Mouse (Mus musculus): ENCODE data around the gene Ddx41.

The Ddx41 gene

GRCm38 (mm10) chr13:55542891-55543290 lies 6.4 kb upstream of the Ddx41 start:
- no peak for DNase-seq (ENCODE audit: low spot score in 2 of 2)

DNA sequence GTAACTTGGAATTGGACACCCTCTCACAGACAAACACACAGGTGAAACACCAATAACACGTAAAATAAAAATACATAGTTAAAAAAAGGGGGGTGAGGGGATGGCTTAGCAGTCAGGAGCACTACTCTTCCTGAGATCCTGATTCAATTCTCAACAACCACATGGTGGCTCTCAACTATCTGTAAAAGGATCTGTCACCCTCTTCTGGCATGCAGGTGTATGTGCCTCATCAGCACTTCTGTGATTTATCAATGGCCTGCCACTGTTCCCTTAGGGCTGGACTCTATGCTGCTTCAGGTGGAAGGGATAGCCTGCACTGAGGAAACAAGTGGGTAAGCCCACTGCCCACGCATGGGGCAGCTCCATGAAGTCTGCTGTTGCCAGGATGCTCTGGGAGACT lies 4.5 kb upstream of the Ddx41 start:
- peak in 1 of 2 experiments; percentile 58 for DNase-seq (ENCODE audit: low spot score in 2 of 2)

GRCm38 (mm10) chr13:55535796-55536193 lies 663 bp downstream of the Ddx41 start:
- no peak for DNase-seq (ENCODE audit: low spot score in 2 of 2)

DNA sequence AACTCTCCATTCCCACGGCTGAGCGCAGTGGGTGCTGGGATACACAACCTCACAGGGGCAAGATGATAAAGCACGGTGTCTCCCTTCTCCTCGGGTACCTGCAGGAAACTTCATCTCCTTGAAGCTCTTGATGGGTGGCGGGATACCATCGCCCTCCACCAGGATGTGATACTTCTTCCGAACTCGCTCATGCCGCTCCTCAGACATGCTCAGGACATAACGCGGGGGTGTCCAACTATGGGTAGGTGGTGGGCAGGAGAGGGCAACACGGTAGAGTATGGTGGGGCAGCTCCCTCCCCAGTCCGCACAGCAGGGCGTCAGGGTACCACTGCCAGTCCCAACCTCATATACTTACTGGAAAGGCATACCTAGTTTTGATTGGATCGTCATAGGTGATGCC lies 1.3 kb downstream of the Ddx41 start:
- no peak for DNase-seq (ENCODE audit: low spot score in 2 of 2)

DNA sequence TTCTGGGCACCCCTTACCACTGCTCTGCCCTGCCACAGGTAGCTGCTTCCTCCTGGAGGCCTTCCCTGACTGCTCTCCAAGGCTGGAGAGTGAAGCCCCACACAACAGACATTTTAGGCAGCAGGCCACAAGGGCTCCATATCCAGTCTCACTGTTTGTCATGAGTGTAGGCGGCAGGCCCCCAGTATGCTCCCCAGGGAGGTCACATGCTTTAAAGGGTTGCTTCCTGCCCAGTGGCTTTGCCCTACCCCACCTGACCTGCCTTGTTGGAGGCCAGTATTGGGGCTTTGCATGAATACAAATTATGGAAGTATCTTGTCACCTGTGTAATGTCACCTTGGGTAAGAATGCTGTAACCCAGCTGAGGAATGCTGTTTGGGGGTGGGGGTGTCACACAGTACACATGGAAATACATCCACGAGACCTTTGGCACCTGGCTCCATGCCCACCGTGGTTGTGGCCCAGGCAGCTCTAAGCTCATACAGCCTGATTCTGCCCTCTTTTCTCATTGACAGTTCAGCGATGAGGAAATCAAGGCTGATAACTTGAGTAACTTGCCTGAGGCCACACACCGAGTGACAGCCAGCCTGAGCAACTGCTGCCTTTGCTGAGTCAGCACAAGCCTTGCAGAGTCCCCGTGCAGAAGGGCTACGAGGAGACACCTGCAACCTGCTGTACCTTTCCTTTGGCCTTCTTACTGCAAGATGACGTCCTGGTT lies 7.1 kb downstream of the Ddx41 start, which contains the start of gene Dok3:
Dok3 (minus strand) TSS at position 99 of the 718 bp plus-strand sequence.
- peak; percentile 47 to 77 for DNase-seq (ENCODE audit: low spot score in 2 of 2)

DNA sequence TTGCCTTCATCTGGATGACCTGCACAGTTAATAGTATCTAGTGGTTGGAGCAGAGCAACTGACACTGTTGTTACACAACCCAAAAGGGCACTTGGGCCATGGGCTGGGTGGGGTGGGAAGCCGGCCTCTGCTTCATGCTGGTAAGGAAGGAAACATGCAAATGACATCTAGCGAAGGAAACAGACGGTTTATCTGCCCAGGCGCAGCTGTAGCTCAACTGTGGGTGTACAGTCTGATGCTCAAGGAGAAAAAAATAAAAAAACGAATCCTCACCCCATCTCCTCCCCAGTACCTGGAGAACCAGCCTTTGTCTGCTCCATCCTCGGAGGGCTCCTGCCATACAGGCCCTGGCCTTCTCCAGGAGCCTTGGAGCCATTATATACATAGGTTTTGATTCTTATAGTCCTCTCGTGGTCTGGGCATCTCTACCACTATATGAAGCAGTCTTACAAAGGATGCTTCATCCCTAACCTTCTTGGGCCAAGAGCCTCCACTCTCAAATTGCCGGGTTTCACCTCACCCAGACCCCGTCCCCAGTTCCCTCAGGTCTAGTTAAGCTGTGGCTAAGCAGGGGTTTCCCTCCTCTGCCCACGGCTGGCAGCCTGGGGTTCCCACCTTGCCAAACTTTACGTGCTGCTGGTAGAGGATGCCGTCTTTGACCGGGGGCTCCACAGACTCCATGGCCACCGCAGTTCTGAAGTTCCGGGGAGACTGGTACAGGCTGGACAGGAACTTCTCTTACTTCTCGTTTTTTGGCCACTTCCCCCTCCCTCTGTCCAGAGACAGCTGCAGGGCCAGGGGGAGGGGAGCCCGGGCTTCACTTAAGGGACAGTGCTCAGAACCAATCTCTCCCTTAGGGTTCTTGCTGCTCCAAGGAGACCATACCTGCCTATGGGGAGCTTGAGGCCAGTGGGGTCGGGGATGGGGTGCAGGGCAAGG lies 8.4 kb downstream of the Ddx41 start:
- peak; percentile 48 to 64 for DNase-seq (ENCODE audit: low spot score in 2 of 2)

DNA sequence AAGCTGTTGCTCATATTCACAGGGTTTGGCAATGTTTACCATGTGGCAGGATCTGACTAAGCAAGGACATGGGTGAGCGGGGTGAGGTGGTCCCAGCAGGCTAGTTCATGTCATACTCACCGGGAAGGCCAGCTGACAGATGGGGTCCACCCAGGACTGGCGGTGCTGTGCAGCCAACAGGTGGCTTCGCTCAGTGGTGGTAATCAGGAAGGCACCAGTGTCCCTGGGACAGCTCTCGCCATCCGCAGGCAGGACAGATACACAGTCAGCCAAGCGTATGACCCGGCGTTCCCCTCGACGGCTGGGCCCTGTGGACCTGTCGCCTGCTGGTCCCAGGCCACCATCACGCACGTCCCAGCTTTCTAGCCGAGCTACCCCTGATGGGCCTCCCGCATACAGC lies 9.2 kb downstream of the Ddx41 start:
- DNase-seq (ENCODE audit: low spot score in 2 of 2): peak in 1 of 2 experiments; percentile 27

- DNase-seq (ENCODE audit: low spot score in 2 of 2): no peak
These were observed 10.5 kb downstream of the Ddx41 start for GRCm38 (mm10) chr13:55525733-55526553.

- DNase-seq (ENCODE audit: low spot score in 2 of 2): no peak
These were observed 12.4 kb downstream of the Ddx41 start for GRCm38 (mm10) chr13:55523951-55524600.

GRCm38 (mm10) chr13:55523278-55523677 lies 13.2 kb downstream of the Ddx41 start:
- DNase-seq (ENCODE audit: low spot score in 2 of 2): peak in 1 of 2 experiments; percentile 46

DNA sequence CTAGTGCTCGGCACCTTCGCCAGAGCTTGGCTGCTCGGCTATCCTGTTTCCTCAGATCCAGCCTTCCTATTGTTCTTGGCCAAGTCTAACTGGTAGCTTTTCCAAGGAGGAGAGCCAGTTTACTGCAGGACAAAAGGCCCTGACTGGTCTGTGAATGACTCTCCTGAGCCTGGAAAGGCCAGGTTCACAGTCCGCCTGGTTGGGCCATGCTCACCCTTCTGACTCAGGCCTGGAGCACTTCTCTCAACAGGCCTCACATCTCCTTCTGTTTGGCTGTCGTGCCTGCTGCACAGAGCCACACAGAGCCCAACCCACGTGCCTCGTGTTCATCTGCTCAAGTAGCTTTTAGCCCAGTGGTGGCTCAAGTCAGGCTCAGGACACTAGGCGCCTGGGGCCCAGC lies 13.7 kb downstream of the Ddx41 start:
- DNase-seq (ENCODE audit: low spot score in 2 of 2): no peak

DNA sequence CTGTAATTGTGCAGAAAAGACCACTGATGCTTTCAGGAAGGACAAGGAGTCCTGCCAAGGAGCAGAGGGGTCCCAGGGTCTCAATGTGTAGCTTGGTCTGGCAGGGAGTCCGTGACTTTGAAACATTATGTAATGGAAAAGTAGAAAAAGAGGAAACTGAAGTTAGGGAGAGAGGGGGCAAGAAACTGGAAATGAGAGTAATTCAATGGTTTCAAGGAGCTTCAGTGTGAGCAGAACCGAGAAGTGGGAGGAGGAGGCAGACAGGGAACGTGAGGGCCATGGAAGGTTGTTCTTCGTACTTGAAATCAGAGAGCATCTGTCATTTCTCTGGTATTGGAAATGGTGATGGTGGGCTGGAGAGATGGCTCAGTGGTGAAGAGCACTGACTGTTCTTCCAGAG lies 16.9 kb downstream of the Ddx41 start:
- DNase-seq (ENCODE audit: low spot score in 2 of 2): no peak

DNA sequence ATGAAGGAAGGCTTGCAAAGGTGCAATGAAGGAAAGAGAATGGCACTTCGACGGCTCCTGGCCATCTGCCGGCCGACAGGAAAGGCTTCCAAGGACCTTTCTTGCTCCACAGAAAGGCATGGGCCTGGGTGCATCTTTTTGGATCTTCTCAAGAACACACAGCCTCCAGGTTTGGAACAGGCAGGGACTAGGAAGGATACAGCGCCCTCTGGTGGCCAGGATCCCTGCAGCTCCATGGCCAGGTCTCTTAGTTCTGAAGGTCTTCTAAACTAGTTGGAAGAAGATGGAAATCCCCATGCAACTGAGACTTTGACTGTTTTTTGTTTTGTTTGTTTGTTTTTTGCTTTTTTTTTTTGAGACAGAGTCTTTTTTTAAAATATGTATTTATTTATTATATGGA lies 19.5 kb downstream of the Ddx41 start:
- peak; percentile 84 to 93 for DNase-seq (ENCODE audit: low spot score in 2 of 2)

DNA sequence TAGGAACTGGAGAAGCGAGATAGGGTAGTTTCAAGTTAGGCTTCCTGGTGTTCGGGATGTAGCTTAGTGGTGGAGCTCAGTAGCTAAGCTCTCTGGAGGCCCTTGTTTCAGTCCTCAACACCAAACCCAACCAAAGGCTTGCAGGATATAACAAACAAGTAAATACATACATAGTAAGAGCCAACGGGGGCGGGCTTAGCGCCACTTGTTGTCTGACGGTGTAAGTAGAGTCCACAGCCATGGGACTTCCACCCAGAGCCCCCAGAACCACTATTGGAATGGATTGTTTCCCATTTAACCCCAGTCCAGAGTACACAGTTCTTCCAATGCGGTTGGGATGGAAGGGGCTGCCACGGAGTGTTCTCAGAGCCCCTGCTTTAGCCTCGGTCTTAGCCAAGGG lies 22.6 kb downstream of the Ddx41 start:
- DNase-seq (ENCODE audit: low spot score in 2 of 2): no peak

DNA sequence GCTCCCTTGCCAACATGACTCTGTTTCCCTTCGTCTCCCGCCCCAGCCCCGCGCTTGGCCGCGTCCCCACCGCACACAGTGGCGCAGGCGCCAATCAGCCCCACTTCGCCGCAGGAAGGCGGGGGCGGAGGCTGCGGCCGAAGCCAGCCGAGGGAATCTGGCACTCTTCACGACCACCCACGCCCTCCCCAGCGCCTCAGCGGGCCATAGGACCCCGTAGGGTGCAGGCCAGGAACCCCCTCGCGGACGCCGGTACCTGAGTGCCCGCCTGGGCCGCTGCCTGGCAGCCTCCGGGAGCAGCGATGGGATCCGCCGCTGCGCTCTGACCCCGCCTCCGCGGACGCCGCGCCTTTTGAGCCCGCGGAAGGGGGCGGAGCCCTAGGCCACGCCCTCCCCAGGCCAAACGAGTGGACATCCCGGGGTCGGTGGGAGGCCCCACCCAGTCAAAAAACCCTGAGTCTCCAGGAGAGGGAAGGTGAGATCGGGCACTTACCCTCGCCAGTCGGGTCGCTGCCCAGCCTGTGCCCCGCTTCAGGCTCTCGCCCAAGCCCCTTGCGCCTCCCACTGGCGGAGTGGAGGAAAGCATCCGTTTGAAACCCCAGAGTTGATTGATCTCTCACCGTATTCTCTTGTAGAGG lies 23.2 kb downstream of the Ddx41 start, which contains the start of gene Pdlim7:
Pdlim7 (minus strand) TSS at position 566 of the 638 bp plus-strand sequence.
- DNase-seq (ENCODE audit: low spot score in 2 of 2): peak; percentile 90 to 95

GRCm38 (mm10) chr13:55512379-55513031 lies 24.0 kb downstream of the Ddx41 start:
- peak; percentile 48 to 54 for DNase-seq (ENCODE audit: low spot score in 2 of 2)

- DNase-seq (ENCODE audit: low spot score in 2 of 2): no peak
These were observed 25.0 kb downstream of the Ddx41 start for GRCm38 (mm10) chr13:55511492-55511861.

- DNase-seq (ENCODE audit: low spot score in 2 of 2): no peak
These were observed 25.6 kb downstream of the Ddx41 start for GRCm38 (mm10) chr13:55510668-55511491.

DNA sequence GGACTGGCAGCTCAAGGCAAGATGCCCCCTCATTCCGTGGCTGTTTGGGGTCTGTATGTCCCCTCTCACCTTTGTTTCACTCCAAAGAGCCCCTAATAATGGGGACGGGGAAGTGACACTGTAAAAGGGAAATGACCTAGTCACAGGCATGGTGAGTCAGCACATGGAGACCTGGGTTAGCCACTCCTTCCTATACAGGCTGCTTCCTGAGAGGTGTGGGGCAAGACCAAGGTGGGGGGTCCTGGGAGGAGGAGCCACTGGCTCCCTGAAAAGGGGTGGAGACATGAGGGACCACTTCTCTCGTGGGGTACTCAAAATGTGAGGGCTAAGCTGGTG lies 26.2 kb downstream of the Ddx41 start:
- no peak for DNase-seq (ENCODE audit: low spot score in 2 of 2)

DNA sequence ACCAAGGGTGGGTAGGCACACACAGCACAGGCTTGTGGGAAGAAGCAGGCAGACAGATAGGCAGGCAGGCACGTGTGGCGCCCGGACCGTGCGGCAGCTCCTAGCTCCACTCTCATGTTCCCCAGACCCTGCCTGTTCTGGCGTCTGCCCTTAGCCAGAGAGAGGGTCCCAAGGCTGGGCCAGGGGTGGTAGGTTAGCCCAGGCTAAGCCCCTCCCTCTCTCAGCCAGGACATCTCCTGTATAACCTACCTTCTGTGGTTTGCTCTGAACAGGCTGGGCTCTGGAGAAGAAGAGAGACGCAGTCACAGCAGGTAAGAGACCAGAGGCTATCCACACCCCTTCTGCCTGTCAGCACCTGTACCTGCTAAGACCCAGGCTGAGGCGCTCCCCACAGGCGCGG lies 27.9 kb downstream of the Ddx41 start:
- DNase-seq (ENCODE audit: low spot score in 2 of 2): no peak

Measured in spleen, postnatal 10 days (tissue).